ENCODE assay signal across 19 mouse cellular contexts in the genomic region with DNA sequence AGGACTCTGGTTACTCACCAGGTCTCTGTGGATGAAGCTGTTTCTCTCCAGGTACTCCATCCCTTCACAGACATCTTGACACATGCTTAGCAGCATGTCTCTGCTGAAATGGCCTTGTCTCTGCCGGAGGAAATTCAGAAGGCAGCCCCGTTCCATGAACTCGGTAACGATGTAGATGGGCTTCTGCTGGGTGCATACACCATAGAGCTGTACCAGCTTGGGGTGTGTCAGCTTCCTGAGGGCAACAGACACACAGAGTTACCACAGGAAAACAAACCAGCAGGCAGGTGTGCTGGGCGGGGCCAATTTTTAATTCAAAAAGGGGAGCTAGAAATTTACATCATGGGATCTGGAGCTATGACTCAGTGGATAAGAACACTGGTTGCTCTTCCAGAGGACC. TPM values are rescaled to one million over a fixed set of nuclear protein-coding genes. Genes with fewer than 3 reads are reported as not detected.
DNase-seq lines count a peak whose midpoint lies in the region; ATAC-seq and TF ChIP-seq lines count a peak whose summit lies in the region.
"Had no signal": no experiment of that assay in that cellular context is flagged by ENCODE, and none has a peak within 500 bp of the region (broad histone marks: within the 10 kb centered on the region; RNA-seq: fewer than 3 reads in every experiment).

No protein-coding gene starts in this region.

- no peak for DNase-seq in midbrain, embryonic 10.5 days (ENCODE audit: low spot score)
- no peak for DNase-seq in MEL (ENCODE audit: low read depth, low spot score)
- DNase-seq in thymus, postnatal 36 days: peak; percentile 60 to 66
- no peak for DNase-seq in right cerebral cortex, postnatal 14 days
- no peak for DNase-seq in urinary bladder, adult 18-20 months (ENCODE audit: low spot score in 2 of 2)
- DNase-seq: cerebellum, adult 9-11 months; heart, postnatal 36 days; kidney, postnatal 10 days; liver; lung, adult 18-20 months; right cerebral cortex, postnatal 4 days had no signal

- H3K27me3 ChIP-seq in midbrain, embryonic 10.5 days (ENCODE audit: low read depth, poor library complexity, severe bottlenecking): no peaks in the 10 kb centered on the region
- H3K27me3 ChIP-seq in midbrain, embryonic 13.5 days: no peaks in the 10 kb centered on the region
- H3K27me3 ChIP-seq in MEL (ENCODE audit: control insufficient read depth in 1 of 2, insufficient read depth in 2 of 2, low read length in 2 of 2): no peaks in the 10 kb centered on the region
- H3K27me3 ChIP-seq: midbrain, embryonic 15.5 days had no signal

- ATAC-seq in midbrain, embryonic 13.5 days: no peak; the same call in 1 of the 2 replicates
- ATAC-seq in neutrophil, adult 5-6 weeks (ENCODE audit: extremely low read depth, insufficient number of reproducible peaks, low FRiP score, poor library complexity, severe bottlenecking): peak; percentile 35; the same call in 1 of the 2 replicates
- ATAC-seq: forebrain, embryonic 14.5 days; hindbrain, embryonic 16.5 days; midbrain, embryonic 15.5 days had no signal

- TF ChIP-seq RAD21 in MEL (IDR thresholded peaks at IDR 0.05; ENCODE audit: low read depth, low read length): no peak

- TF ChIP-seq CTCF in MEL (IDR thresholded peaks at IDR 0.05 in 2 of 3, conservative IDR thresholded peaks at IDR 0.05 in 1 of 3; ENCODE audit: control insufficient read depth in 1 of 3, insufficient read depth in 1 of 3, low read depth in 2 of 3, low read length in 3 of 3, poor library complexity in 1 of 3, severe bottlenecking in 1 of 3): no peak

- no peak overlapping the region for H3K4me2 ChIP-seq in midbrain, embryonic 13.5 days (replicated peaks)
- H3K4me2 ChIP-seq: midbrain, embryonic 15.5 days had no signal

- H3K4me3 ChIP-seq in midbrain, embryonic 10.5 days: no peak overlapping the region
- no peak overlapping the region for H3K4me3 ChIP-seq in midbrain, embryonic 13.5 days (replicated peaks)
- no peak overlapping the region for H3K4me3 ChIP-seq in MEL (ENCODE audit: control insufficient read depth in 1 of 2, insufficient read depth in 1 of 2, low read depth in 2 of 2, low read length in 2 of 2)
- H3K4me3 ChIP-seq: heart, adult 2 months; midbrain, embryonic 15.5 days had no signal

- no peak for TF ChIP-seq EP300 in MEL (IDR thresholded peaks at IDR 0.05; ENCODE audit: low read depth in 1 of 2, low read length in 2 of 2)

- H3K9ac ChIP-seq in midbrain, embryonic 13.5 days (replicated peaks): no peak overlapping the region
- no peak overlapping the region for H3K9ac ChIP-seq in MEL (ENCODE audit: control insufficient read depth, low read depth, low read length, poor library complexity, severe bottlenecking)
- H3K9ac ChIP-seq: midbrain, embryonic 15.5 days had no signal

- TF ChIP-seq POLR2A in MEL (IDR thresholded peaks at IDR 0.05; ENCODE audit: control insufficient read depth in 1 of 2, insufficient read depth in 1 of 2, low read depth in 1 of 2, low read length in 2 of 2, poor library complexity in 1 of 2): no peak

- WGBS in midbrain, embryonic 10.5 days: 94% methylated on average over 5 of the region's 5 CpGs
- WGBS in midbrain, embryonic 13.5 days: 91% methylated on average over 5 of the region's 5 CpGs

- H3K79me2 ChIP-seq in MEL (ENCODE audit: control insufficient read depth, insufficient read depth, low read length, poor library complexity): no peaks in the 10 kb centered on the region

- H3K36me3 ChIP-seq in midbrain, embryonic 10.5 days: no peaks in the 10 kb centered on the region
- H3K36me3 ChIP-seq in midbrain, embryonic 13.5 days: no peaks in the 10 kb centered on the region
- H3K36me3 ChIP-seq in MEL (ENCODE audit: control insufficient read depth in 1 of 2, insufficient read depth in 2 of 2, low read length in 2 of 2): peaks cover 20 to 46% of the 10 kb centered on the region in 2 experiments
- H3K36me3 ChIP-seq: midbrain, embryonic 15.5 days had no signal

- no peaks in the 10 kb centered on the region for H3K9me3 ChIP-seq in midbrain, embryonic 10.5 days (replicated peaks)
- H3K9me3 ChIP-seq in midbrain, embryonic 13.5 days: no peaks in the 10 kb centered on the region
- no peaks in the 10 kb centered on the region for H3K9me3 ChIP-seq in MEL (replicated peaks; ENCODE audit: insufficient read depth, low read length)
- H3K9me3 ChIP-seq: midbrain, embryonic 15.5 days had no signal

- peaks cover 25% of the 10 kb centered on the region for H3K4me1 ChIP-seq in midbrain, embryonic 10.5 days
- H3K4me1 ChIP-seq in midbrain, embryonic 13.5 days (replicated peaks): 0 out of 2 replicates have a peak, but pooled peaks cover 7% of the 10 kb centered on the region
- peaks cover 0 to 11% of the 10 kb centered on the region in 2 experiments; a peak in 2 of 4 replicates for H3K4me1 ChIP-seq in MEL (ENCODE audit: control insufficient read depth in 1 of 2, insufficient read depth in 2 of 2, low read length in 2 of 2)

- H3K27ac ChIP-seq in midbrain, embryonic 10.5 days (replicated peaks): 0 out of 2 replicates have a peak overlapping the region, but pooled peaks have one; percentile 23
- no peak overlapping the region for H3K27ac ChIP-seq in midbrain, embryonic 13.5 days
- peak overlapping the region; percentile 64 for H3K27ac ChIP-seq in MEL (ENCODE audit: control insufficient read depth, low read depth, low read length)
- H3K27ac ChIP-seq: heart, adult 2 months; midbrain, embryonic 15.5 days; stomach, postnatal 0 days had no signal

TF ChIP-seq in MEL, 35 proteins besides CTCF, POLR2A, EP300 and RAD21:
- 0 out of 2 replicates have a peak, but pooled peaks have one; percentile 27 for TF ChIP-seq POLR2AphosphoS2 (IDR thresholded peaks at IDR 0.05; ENCODE audit: low read length)
- 0 out of 2 replicates have a peak, but pooled peaks have one; percentile 20 for TF ChIP-seq SIN3A (IDR thresholded peaks at IDR 0.05; ENCODE audit: low read length)
- TF ChIP-seq MXI1 (IDR thresholded peaks at IDR 0.05; ENCODE audit: low read depth, low read length): 0 out of 2 replicates have a peak, but pooled peaks have one; percentile 24
- no peak for TF ChIP-seq CHD1 (IDR thresholded peaks at IDR 0.05; ENCODE audit: low read depth, low read length)

RNA-seq across cellular contexts. Expression of gene Txk, which starts 11.0 kb away (rescaled TPM):
- polyA plus RNA-seq in midbrain, embryonic 10.5 days (2016; fragmentation: Nextera tagmentation; extraction: Ambion mirVana): 0.06 TPM in 1 of 2 replicates, not detected in the other
- polyA plus RNA-seq in midbrain, embryonic 13.5 days (2015; fragmentation: Nextera tagmentation; extraction: Ambion mirVana): 0.07 TPM in 1 of 2 replicates, not detected in the other
- total RNA-seq in MEL (2012; rRNA removed): 0.23 and 0.26 TPM in 2 replicates
- polyA plus RNA-seq in MEL (2012; ENCODE audit: insufficient read depth in 1 of 2, insufficient read length in 2 of 2, low read depth in 1 of 2, low replicate concordance in 2 of 2, missing spikeins in 1 of 2): under 1 TPM in 1 of 2 experiments, not detected in 1; 0.10 TPM
- 20.1 and 22.3 TPM in 2 replicates for total RNA-seq in neutrophil, adult 5-6 weeks (2017)
- total RNA-seq: layer of hippocampus, postnatal 14 days had no signal
- polyA plus RNA-seq: forebrain, embryonic 14.5 days had no signal

Comparison
In these comparisons a context has a peak if more than half of its experiments do, and no peak if none do; other contexts are left out.
1. DNase-seq: peak in thymus, postnatal 36 days (2 of 2); none in midbrain, embryonic 10.5 days (single experiment), MEL (single experiment), right cerebral cortex, postnatal 14 days (single experiment) and urinary bladder, adult 18-20 months (0 of 2).